Mouse (Mus musculus): Measurements from ENCODE around the gene Gdf1.

Gene Gdf1

DNA sequence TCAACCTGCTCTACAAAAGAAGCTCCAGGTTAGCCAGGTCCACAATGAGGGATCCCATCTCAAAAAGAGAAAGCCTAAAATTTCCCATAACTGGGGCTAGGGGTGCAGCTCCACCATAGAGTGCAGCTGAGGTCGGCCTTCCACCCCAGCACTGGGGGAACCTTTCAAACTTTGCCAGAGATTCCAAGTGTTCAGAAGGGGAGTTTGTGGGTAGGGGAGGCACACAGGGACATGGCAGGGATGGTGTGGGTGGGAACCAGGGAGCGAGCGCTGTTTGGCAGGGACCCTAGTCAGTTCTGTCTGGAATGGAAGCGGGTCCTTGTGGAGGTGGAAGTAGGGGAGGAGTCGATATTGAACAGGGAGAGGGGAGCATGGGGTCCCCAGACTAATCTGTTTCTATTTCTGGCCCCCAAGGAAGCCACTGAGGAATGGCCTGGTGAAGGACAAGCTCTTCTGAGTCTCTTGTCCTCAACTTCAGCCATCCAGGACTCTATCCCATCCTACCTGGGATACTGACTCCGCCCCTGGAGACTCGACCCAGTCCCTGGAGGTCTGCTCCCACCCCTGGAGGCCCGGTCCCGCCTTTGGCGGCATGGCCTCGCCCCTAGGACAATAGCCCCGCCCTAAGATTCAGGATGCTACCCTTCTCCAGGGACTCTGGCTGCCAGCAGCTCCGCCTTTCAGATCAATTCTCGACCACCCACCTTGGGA, at the start of gene Gdf1:
Gene Gdf1, plus strand, starts transcription at position 694 of the 711 bp plus-strand sequence.
- DNase-seq (ENCODE audit: low spot score) = no peak

DNA sequence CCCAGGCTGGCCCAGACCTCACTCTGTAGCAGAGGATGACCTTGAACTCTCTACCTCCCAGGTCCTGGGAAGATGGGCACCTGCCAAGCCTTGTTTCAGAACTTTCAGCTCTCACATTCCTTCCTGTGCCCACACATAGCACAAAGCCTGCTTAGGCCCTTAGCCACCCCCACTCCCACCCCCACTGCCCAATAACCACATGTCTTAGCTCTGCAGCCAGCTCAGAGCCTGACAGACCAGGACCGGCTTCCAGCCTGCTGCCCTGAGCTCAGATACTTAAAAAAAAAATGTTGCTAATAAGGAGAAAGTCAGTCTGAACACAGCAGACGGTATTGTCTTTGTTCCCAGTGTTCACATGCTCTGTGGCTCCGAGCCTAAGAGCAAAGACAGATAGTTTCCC, 48.6 kb upstream of the Gdf1 start:
- DNase-seq (ENCODE audit: low spot score) = no peak

DNA sequence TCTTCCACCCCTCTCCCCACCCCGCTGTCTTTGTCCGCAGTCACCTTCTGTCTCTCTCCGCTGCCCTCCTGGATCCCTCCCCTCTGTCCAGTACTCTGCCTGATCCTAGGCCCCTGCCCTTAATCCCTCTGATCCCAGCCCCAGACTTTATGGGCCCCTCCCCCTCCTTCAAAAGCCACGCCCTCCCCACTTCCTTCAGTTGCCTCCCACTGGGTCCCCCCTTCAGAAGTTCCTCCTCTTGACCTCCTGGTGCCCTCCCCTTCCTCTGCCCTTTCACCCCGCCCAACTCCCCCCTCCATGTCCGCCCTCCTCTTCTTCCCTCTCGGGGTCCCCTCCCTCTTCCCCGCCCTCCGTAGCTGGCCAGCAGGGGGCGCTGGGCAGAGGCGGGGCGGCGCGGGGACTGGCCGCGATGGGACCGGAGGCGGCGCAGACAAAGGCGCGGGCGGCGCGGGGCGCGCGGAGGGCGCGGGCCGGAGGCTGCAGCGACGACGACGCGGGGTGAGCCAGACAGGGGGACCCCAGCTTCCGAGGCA, 46.9 kb upstream of the Gdf1 start, which contains the start of gene Homer3:
Gene Homer3, plus strand, starts transcription at position 225 of the 533 bp plus-strand sequence.
- DNase-seq (ENCODE audit: low spot score) = peak; percentile 90

DNA sequence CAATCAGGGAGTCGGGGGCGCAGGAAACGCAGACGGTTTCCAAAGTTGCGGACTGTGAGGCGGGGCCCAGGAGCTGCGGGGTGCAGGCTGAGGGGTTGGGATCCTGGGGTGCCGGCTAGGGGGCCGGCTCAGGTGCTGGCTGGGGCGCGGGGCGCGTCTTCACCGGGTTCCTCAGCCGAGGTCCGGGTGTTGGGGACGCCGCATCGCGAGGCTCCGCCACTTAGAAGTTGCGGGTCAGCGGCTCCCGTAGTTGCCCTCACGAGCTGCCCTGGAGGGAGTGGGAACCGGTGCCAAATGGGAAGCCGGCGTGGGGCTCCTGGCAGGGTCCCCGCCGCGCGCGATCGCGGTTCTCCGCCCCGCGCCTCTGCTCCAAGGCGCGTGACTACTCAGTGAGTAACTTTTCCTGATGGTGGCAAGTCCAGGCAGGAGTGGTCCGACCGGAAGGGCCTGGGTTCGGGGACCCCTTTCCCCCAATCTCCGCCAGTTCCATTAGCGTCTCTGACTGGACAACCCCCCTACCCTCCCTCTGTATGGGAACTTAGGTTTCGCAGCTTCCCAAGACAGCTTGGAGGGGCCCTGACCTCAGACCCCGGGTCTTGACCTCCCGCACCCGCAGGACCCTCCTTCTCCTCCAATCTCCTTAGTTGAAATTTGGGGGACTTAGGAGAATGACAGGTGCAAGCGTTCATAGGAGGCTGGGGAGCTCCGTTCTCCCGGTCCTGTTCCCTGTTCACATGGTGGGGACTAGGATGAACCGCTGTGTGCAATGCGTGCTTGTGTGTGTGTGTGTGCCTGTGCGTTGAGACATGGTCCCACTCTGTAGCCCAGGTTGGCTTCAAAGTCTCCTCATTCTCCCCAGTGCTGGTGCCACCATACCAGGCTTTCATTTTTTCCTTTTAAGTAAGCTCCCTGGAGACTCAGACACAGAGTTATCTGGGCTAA, 46.2 kb upstream of the Gdf1 start:
- peak; percentile 40 for DNase-seq (ENCODE audit: low spot score)

DNA sequence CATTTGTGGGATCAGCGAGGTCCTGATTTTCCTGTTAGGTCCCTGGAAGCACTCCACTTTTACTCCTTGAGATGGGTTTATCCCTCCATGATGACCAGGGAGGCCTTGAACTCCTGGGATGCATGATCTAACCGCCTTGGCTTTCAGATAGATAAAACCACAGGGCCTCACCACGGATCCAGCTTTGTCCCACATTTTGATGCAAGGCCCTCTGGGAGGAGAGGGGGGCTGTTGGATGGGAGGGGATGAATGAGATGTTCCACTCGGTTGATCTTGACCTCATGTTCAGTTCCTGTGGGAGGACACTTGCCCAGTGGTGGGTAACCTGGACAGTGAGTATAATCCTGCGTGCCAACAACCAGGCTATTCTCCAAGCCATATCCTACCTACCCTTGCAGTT, 45.2 kb upstream of the Gdf1 start:
- DNase-seq (ENCODE audit: low spot score) = no peak

DNA sequence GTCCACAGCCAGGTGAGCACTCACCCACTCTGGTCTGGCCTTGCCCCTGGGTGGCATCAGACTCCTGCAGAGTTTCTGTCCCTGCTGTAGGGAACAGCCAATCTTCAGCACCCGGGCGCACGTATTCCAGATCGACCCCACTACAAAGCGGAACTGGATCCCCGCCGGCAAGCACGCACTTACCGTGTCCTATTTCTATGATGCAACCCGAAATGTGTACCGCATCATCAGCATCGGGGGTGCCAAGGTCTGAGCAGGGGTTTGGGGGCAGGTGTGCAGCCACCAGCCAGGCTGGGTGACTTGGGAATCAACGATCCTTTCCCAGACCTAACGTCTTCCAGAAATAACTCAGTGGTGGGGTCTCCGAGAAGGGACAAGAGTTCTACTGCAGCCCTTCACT, 44.3 kb upstream of the Gdf1 start:
- no peak for DNase-seq (ENCODE audit: low spot score)

DNA sequence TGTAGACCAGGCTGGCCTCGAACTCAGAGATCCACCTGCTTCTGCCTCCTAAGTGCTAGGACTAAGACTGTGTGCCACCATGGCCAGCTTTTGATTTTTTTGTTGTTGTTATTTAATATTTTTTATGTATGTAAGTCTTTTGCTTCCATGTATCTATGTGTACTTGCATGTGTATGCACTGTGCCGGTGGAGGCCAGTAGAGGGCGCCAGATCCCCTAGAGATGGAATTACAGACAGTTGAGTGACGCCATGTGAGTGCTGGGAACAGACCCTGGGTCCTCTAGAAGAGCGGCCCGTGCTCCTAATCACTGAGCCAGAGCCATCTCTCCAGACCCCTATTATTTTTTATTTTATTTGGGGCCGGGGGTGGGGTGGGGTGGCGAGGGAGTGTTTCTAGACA, 42.9 kb upstream of the Gdf1 start:
- DNase-seq (ENCODE audit: low spot score) = no peak

DNA sequence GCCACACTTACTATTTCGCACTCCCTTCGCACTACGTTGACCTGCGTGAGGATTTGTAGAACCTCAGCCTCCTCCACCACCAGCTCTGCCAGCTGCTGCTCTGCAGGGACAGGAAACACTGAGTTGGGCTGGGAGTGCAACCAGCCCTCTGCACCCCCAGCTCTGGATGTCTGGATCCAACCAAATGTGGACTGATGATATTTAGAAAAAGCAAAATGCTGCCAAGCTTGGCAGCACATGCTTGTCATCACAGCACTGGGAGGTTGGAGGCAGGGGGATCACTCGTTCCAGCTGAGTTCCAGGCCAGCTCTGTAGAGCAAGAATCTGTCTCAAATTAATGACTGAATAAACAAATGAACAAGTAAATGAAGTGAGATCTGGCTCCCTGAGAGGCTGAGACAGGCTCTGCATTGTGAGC, 35.6 kb upstream of the Gdf1 start:
- no peak for DNase-seq (ENCODE audit: low spot score)

DNA sequence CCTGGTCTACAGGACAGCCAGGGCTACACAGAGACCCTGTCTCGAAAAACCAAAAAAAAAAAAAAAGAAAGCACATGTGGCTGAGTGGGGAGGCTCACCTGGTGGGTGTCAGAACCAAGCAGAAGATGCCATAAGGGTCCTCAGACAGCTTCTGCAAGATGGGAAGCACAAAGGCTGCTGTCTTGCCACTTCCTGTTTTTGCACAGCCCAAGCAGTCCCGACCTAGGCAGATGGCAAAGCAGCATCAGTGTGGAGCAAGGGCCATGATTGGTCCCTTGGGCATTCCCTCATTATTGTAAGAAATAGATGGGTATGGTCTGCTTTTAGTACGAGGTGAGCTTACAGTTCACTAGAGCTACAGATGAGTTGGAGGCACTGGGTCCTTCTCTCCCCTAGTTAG, 28.7 kb upstream of the Gdf1 start:
- DNase-seq (ENCODE audit: low spot score) = no peak

DNA sequence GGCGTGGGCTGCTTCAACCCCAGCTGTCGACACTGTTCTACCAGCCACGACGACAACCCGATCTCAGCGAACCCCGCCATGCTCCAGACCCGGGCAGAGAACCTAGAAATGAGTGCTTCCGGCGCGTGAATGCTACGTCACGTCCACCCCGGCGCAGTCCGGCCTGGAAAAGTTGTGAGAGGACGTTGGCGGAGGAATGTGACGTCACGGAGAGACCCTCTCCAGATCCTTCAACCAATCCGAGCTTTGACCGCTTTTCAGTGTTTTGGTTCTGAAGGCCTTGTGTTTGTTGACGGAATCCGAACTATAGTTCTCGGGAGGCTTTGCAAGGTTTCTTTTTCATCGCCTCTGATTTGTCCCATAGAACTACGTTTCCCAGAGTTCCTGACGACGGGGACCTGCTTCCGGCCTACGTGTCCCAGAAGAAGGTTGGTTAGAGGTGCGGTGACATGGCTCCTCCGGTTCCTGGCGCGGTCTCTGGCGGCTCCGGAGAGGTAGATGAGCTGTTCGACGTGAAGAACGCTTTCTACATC, 27.2 kb upstream of the Gdf1 start, which contains the start of the genes Ddx49 and Cope:
Gene Ddx49, minus strand, starts transcription at position 132 of the 533 bp plus-strand sequence.
Gene Cope, plus strand, starts transcription at position 161 of the 533 bp plus-strand sequence.
- DNase-seq (ENCODE audit: low spot score) = peak; percentile 93

DNA sequence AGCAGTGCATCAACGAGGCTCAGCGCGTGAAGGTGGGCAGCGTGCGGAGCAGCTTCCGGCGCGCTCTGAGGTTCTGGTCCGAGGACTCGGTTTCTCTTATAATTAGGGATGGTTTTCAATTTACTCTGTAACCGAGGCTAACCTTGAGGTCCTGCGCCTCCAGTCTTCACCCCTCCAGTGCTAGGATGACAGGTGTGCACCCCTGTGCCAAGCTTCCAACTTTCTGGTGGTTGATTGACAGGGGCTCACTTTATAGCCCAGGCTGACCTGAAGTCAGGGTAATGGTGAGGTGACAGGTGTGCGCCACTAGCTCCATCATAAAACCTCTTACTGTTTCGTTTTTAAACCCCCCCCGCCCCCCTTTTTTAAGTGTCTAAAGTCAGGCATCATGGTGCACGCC, 26.7 kb upstream of the Gdf1 start:
- no peak for DNase-seq (ENCODE audit: low spot score)

DNA sequence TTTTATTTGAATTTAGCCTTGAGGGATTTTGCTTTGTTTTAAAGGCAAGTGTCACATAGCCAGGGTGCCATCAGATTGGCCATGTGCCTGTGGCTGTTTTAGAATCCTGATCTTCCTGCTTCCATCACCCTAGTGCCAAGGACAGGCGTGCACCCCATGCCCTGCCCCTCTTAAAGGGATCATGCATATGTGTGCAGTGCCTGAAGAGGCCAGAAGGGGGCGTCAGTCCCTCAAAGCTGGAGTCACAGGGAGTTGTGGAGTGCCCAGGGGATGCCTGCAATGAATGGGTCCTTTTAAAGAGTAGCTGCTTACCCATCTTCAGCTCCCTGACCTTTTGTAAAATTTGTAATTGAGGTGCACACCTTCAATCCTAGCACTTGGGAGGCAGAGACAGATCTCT, 20.3 kb upstream of the Gdf1 start:
- no peak for DNase-seq (ENCODE audit: low spot score)

DNA sequence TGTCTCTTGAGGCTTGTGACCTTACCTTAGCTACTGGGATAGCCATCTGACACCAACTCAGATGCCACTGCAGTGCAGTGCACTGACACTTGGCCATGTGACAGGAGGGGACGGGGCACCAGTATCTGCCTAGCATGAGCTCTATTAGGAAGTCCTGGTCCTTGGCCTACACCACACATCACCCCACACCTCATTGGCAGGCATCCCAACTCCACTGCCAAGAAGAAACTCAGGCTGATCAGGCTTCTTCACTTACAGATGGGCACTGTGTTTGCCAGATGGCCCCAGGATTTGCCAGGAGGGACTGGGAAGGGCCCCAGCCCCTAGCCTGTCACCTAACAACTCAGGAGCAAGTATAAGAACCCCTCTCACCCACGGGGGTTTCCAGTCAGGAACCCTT, 16.2 kb upstream of the Gdf1 start:
- DNase-seq (ENCODE audit: low spot score) = no peak

DNA sequence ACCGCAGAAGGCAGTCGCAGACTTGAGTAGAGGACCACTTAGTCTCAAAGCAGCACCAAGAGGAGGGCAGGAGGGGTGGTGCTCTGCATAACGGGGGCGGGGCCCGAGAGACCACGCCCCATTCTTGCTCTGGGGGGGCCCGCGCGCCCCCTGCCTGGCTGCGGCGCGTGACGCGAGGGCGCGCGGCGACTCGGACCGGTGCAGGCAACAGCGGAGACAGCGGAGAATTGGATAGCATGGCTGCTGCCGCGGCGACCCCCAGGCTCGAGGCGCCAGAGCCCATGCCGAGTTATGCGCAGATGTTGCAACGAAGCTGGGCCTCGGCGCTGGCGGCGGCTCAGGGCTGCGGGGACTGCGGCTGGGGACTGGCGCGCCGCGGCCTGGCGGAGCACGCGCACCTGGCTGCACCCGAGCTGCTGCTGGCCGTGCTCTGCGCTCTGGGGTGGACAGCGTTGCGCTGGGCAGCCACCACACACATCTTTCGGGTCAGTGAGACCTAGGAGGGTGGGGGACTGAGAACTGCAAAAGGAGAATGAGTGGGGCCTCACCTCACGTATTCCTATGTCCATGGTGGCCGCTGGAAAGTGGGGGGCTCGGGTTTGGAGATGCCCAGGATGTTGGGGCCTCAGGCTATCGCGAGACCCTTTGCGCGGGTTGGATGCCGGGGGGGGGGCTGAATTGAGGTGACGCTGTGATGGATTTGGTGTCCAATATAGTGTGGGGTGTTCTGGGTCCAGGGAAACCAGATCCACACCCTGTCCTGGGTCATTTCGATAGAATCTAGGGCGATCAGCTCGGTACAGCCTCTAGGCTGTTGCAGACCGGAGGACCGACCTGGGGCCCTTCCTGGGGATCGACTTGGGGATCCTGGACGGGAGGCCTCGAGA, 13.8 kb upstream of the Gdf1 start, which contains the start of gene Cers1:
Gene Cers1, plus strand, starts transcription at position 152 of the 887 bp plus-strand sequence.
- peak; percentile 44 for DNase-seq (ENCODE audit: low spot score)

DNA sequence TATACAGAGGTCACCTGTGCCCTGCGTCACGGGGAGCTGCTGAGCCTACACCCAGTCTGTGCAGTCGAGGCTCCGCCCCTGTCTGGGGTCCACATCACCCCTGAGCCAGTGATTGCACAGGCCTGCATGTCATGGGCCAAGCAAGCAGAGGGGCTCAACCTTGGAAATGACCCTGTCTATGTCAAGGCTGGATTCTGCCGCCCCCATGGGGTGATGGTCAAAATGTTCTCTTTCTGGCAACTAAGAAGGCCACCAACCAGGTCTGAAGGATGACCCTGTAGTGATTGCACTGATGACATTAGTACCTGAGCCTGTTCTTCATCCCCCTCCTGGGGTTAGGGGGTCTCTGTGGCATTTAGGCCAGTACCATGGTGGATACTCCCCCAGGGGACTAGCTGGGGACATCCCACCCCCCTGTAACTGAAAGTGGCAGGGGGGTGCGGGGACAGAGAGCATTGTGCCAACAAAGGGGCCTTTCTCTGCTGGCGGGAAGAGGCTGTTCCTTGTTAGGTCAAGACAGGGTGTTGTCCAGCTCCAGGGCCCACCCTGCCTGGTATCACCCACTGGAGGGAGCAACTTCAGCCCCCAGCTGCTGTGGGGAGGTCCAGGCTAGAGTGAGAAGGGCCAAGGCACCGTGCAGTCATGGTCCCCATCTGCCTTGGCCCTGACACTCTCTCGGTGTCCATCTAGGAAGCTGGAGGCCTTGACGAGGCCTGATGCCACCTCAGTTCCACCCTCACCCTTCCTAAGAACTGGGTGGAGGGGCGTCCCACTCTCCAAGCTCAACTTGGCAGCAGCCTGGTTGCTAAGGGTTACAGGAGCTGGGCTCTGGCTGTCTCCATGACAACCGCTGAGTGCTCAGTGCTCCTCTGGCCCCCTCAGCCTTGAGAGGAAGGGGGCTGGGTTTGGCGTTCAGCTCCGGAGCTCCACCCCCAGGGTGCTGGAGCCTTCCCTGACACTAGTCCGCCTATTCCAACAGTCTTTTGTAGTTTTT, 12.8 kb upstream of the Gdf1 start:
- no peak for DNase-seq (ENCODE audit: low spot score)

DNA sequence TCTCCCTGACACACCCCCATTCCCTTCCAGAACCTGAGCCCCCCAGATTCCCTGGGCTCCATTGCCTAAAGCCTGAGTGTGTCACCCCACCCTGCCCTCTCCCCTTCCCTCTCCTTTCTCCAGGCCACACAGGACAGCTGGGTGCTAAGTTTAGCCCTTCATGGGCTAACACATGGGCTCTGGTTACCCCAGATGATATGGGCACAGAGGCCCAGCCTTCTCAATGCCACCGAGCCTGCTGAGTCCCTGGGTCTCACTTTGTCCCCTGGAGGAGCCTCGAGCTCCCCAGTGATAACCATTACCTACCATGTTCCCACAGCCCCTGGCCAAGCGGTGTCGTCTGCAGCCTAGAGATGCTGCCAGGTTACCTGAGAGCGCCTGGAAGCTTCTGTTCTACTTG, 11.7 kb upstream of the Gdf1 start:
- no peak for DNase-seq (ENCODE audit: low spot score)

DNA sequence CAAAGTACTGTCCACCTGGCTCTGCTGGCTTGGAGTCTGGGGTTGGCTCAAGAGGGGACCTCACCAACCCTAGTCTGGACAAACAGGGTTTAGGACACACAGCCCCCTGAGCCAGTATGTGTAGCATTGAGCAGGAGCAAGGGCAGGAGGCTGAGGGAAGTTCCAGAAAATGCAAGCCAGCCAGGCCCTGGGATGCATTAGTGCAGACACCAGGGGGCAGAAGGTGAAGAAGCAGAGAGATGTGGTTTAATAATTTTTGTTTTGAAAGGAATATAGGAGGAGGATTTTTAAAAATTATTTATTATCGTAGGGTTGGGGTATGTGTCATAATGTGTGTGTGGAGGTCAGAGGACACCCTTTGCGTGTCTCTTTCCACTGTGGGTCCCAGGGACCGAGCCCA, 5.9 kb upstream of the Gdf1 start:
- no peak for DNase-seq (ENCODE audit: low spot score)

DNA sequence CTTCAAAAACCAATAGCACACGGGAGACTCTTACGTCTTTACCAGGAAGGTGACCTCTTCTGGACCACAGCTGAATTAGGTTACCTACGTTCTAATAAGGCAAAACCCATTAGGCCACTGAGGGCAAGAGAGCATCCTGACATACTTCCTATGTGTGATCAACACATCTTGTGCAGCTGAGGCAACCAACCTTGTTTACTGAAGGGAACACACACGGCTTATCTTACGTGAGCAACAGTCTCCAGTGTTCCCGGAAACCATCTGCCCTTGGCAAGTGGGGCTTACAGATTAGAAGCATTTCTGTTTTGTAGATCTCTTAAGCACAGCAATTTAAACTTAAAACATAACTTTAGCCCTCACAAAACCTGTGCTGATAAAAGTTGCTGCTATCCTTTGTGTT, 2.1 kb upstream of the Gdf1 start:
- no peak for DNase-seq (ENCODE audit: low spot score)

DNA sequence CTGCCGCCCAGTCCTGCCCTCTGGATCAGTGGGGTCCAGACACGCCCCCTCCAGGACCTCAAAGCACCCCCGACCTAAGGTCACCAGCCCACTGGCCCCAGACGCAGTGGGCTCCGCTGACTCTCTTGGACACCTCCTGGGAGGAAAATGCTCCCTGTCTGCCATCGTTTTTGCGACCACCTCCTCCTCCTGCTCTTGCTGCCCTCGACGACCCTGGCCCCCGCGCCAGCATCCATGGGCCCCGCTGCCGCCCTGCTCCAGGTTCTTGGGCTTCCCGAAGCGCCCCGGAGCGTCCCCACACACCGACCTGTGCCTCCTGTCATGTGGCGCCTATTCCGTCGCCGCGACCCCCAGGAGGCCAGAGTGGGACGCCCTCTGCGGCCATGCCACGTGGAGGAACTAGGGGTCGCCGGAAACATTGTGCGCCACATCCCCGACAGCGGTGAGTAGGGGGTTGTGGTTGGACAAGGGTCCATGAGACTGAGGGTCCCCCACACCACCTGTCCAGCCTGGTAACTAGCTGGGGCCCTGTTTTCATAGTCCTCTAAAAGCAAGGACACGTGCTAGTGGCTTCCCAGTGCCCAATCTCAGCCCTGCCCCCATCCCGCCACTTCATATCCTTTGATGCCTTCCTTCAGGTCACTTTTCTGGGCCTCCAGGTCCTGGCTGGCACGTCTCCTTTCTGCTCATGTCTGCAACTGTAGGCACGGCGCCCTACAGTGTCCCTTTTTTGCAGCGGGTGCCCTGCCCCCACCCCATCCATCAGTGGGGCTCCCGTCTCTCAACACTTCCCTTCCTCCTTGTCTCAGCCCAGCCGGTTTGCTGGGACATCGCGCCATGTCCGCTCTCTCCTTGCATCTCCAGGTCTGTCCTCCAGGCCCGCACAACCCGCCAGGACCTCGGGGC, 471 bp downstream of the Gdf1 start:
- no peak for DNase-seq (ENCODE audit: low spot score)
